Mouse (Mus musculus): ENCODE results near the gene Zmynd8.

Zmynd8 gene

GRCm38 (mm10) chr2:165791657-165792056 lies 107.2 kb downstream of the Zmynd8 start:
- peak; percentile 69 for DNase-seq

DNA sequence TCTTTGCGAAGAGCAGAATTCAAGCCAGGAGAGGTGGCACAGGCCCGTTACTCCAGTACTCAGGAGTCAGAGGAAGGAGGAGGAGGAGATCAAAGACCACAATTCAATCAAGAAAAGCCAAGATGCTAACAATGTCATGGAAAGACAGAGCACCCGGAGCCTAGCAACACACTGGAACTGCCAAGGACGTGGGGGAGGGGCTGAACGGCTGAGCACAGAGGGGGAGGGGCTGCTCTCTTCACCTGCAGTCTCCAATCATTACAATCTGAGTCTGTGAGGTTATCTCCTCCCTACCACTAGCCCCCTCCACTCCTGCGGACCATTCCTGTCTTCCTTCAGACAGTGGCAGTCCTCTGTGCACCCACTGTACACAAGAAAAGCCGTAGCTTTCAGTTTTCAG lies 107.8 kb downstream of the Zmynd8 start:
- no peak for DNase-seq

- no peak for DNase-seq
These were observed 109.1 kb downstream of the Zmynd8 start for GRCm38 (mm10) chr2:165789667-165790066.

DNA sequence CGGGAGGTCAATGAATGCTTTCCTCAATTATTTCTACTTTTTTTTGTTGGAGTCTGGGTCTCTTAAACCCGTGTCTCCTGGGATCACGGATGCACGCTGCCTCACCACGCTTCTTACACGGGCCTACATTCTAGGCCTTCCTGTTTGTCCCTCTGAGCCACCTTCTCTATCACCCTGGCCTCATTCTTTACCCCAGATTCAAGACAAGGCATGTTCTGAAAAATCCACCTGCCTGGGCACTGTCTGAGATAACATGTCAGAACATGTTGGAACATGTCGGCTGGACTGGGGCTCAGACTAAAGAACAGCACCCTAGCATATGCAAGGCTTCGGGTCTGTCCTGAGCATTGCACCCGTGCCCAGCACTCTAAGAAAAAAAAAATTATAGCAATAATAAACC lies 110.0 kb downstream of the Zmynd8 start:
- no peak for DNase-seq

GRCm38 (mm10) chr2:165788005-165788404 lies 110.8 kb downstream of the Zmynd8 start:
- DNase-seq: no peak

DNA sequence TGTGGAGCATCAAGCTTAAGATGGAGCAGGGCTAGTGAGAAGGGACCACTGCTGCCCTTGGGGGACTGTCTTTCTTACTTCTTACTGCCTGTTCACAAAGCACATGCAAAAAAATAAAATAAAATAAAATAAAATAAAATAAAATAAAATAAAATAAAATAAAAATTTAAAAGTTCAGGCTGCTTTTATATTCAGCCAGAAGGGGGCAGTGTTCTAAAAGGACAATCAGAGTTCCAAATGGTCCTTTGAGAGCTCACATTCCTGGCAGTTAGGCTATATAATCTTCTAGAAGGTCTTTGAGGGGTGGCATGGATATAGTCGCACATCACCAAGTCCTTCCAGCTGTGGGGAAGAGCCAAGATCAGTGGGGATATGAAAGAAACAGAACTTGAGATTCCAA lies 112.3 kb downstream of the Zmynd8 start:
- no peak for DNase-seq

- DNase-seq: no peak
These were observed 113.3 kb downstream of the Zmynd8 start for GRCm38 (mm10) chr2:165785312-165786036.

GRCm38 (mm10) chr2:165782324-165782723 lies 116.5 kb downstream of the Zmynd8 start:
- DNase-seq: peak; percentile 81

DNA sequence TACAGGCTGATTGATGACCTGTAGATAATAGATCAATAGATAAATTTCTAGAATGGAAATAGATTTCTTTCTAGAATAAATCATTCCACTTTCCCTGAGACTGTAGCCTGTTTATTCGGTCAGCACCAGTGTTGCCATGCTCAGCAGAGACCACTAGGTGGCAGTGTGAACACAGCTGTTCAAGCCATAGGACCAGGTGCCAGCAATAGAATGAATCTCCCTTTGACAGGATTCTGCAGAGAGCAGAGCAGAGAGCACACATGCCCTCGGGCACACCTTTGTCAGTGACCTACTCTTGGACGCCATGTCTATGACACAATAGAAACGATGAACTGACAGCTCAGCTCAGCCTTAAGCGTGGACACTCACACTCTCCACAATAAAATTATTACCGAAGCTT lies 119.9 kb downstream of the Zmynd8 start:
- DNase-seq: peak; percentile 74

- DNase-seq: no peak
These were observed 129.4 kb downstream of the Zmynd8 start for GRCm38 (mm10) chr2:165769375-165769948.

- DNase-seq: no peak
These were observed 129.9 kb downstream of the Zmynd8 start for GRCm38 (mm10) chr2:165768805-165769358.

DNA sequence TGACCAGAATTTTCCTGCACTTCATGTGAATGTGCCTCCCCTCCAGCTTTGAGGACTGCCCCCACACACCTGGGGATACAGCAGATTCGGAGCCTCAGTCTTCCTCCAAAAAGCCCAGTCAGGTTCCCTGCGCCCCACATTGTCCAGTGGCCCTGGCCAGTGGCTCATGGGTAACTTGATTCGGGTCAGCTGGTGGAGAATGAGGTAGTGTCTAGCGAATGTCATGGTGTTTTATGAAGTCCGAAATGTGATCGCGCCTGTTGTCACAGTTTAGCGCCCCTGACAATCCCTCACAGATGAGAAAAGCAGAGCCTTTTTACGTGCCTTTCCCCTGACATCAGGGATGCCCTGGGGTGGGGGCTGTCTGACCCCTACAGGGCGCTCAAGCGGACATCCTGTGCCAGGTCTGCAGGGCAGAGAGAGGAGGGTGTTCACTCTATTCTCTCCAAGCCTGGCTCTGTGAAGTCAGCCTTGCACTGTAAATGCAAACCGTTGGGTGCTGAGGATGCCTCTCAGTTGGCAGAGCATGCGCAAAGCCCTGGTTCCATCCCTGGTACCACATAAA lies 139.3 kb downstream of the Zmynd8 start:
- no peak for DNase-seq

GRCm38 (mm10) chr2:165758534-165758933 lies 140.3 kb downstream of the Zmynd8 start:
- DNase-seq: no peak

- DNase-seq: no peak
These were observed 141.0 kb downstream of the Zmynd8 start for GRCm38 (mm10) chr2:165757799-165758198.

DNA sequence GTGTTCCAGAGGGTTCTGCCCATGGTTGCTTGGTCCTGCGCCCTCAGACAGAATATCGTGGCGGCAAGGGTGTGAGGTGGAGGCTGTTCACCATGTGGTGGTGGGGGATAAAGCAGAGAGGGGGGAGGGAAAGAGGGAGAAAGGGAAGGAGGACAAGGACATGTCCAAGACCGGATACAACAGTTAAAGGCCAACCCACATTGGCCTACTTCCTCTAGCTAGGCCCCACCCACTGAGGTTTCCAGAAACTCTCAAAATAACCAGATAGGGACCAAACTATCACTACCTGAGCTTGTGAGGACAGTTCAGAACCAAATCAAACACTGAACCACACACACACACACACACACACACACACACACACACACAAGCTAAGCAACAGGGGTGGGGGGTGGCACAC lies 146.1 kb downstream of the Zmynd8 start:
- DNase-seq: no peak

DNA sequence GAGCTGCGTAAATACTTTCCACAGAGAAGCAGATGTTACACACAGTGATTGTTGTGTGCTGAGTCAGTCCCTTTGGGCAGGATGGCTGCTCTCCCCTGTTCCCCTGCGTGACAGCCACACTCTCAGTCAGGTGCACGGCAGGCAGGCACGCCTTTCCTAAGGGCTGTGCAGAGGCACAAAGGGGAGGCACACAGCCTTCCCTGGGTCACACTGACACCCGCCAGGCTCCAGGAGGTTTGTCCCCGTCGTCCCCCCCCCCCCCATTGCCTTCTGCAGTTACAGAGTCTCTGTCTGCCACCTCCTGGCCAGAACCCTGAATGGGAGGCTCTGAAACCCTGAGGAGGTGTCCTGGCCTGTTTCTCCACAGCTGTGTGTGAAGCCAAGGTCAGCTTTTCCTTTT lies 147.7 kb downstream of the Zmynd8 start:
- no peak for DNase-seq

- DNase-seq: no peak
These were observed 150.4 kb downstream of the Zmynd8 start for GRCm38 (mm10) chr2:165748426-165748825.

DNA sequence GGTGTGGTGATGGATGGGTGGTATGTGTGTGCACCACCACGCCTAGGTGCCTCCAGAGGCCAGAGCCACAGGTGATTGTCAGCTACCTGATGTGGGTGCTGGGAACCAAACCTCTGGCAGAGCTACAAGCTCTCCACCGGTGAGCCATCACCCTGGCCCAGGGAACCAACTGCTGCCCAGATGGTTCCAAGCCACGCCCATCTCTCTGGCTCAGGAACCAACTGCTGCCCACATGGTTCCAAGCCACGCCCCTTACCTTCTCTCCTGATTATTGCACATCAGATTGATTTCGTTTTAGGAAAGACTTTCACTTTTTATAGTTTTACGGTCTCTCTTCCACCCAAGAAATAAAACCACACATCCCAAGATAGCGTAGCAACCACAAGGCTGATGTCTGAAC lies 150.8 kb downstream of the Zmynd8 start:
- no peak for DNase-seq

DNA sequence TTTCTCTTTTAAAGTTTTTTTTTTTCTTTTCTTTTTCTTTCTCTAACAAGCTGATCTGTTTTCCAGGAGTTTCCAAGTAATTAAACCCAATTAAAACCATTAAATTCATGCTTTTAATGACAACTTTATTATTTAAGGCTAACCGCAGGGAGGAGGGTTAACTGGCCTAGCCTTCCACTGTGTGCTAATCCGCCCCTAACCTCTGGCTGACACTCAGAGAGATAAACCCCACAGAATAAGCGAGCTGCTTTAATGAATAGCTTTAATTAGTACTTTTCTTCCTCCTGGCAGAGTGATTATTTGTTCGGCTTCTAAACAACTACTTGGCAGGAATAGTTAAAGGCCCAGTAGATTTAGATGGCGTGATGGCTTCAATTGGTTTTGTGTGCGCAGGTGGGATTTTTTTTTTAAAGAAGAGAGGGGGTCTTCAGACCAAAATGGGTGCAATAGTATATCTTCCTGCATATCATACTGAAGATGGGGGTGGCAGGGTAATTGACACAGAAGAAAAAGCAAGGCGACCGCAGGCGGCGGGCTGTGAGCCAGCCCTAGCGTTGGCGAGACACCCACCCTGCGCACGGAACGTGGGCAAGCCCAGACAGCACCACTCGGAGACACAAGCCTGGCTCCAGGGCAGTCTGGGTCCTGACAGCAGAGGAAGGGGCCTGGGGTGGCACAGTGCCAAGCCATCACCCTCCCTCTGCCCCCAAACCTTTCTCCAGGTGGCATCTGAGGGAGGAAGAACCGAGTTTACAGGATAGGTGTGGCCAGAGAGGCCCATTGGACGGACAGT lies 153.3 kb downstream of the Zmynd8 start:
- DNase-seq: no peak

GRCm38 (mm10) chr2:165742210-165742786 lies 156.5 kb downstream of the Zmynd8 start:
- no peak for DNase-seq

- no peak for DNase-seq
These were observed 157.2 kb downstream of the Zmynd8 start for GRCm38 (mm10) chr2:165741526-165742050.

DNA sequence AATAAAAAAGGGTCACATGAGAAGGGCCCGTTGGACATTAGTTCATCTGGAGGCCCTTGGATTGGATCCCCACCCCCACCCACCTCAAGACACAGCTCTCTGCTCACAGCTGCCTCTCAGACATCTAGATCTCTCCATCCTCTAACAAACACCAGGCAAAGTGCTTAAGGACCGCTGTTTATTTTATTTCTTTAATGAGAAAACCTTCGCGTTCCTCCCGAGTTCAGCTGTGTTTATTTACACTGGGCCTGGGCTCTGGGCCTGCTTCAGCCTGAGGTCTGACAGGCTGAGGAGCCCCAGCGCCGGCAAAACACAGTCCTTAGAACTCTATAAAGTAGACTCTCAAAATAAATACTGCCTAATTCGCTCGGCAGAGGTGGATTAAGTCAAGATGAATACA lies 157.8 kb downstream of the Zmynd8 start:
- no peak for DNase-seq

GRCm38 (mm10) chr2:165740381-165740780 lies 158.4 kb downstream of the Zmynd8 start:
- DNase-seq: no peak

Measured in thymus, postnatal 25 days (tissue).